Mouse (Mus musculus): ENCODE measurements around the gene Cdca5.
"Not testable (repeated sequence)": the region's sequence is repeated elsewhere in the genome, so short reads cannot be mapped to it uniquely, and the experiment has no call there.

Gene Cdca5

GRCm38 (mm10) chr19:6104476-6104875, 19.7 kb downstream of the Cdca5 start:
- no peak for DNase-seq (ENCODE audit: low read depth)

- no peak for DNase-seq (ENCODE audit: low read depth)
Measured at GRCm38 (mm10) chr19:6105586-6105985, 20.8 kb downstream of the Cdca5 start, which contains the start of gene Naaladl1. Gene Naaladl1, plus strand, starts transcription at chr19:6105782.

GRCm38 (mm10) chr19:6113116-6113515, 28.3 kb downstream of the Cdca5 start:
- no peak for DNase-seq (ENCODE audit: low read depth)

GRCm38 (mm10) chr19:6116113-6116850, 31.5 kb downstream of the Cdca5 start:
- no peak for DNase-seq (ENCODE audit: low read depth)

GRCm38 (mm10) chr19:6117346-6117985, 32.7 kb downstream of the Cdca5 start:
- no peak for DNase-seq (ENCODE audit: low read depth)

- DNase-seq (ENCODE audit: low read depth) = peak; percentile 96
Measured at GRCm38 (mm10) chr19:6117986-6118676, 33.3 kb downstream of the Cdca5 start, which contains the start of gene Sac3d1. Gene Sac3d1, minus strand, starts transcription at chr19:6118650.

- no peak for DNase-seq (ENCODE audit: low read depth)
Measured at GRCm38 (mm10) chr19:6118677-6119185, 33.9 kb downstream of the Cdca5 start.

- no peak for DNase-seq (ENCODE audit: low read depth)
Measured at GRCm38 (mm10) chr19:6121761-6122160, 37.0 kb downstream of the Cdca5 start.

- no peak for DNase-seq (ENCODE audit: low read depth)
Measured at GRCm38 (mm10) chr19:6123330-6123729, 38.5 kb downstream of the Cdca5 start.

GRCm38 (mm10) chr19:6124898-6125297, 40.1 kb downstream of the Cdca5 start:
- DNase-seq (ENCODE audit: low read depth) = peak; percentile 54

- DNase-seq (ENCODE audit: low read depth) = peak; percentile 82
Measured at GRCm38 (mm10) chr19:6126289-6126688, 41.5 kb downstream of the Cdca5 start.

GRCm38 (mm10) chr19:6126789-6127580, 42.2 kb downstream of the Cdca5 start:
- no peak for DNase-seq (ENCODE audit: low read depth)

- peak; percentile 94 for DNase-seq (ENCODE audit: low read depth)
Measured at GRCm38 (mm10) chr19:6127760-6128341, 43.1 kb downstream of the Cdca5 start, which contains the start of gene Snx15. Gene Snx15, minus strand, starts transcription at chr19:6128304.

GRCm38 (mm10) chr19:6130414-6131128, 45.8 kb downstream of the Cdca5 start:
- not testable (repeated sequence) for DNase-seq (ENCODE audit: low read depth)

GRCm38 (mm10) chr19:6132171-6132827, 47.5 kb downstream of the Cdca5 start:
- DNase-seq (ENCODE audit: low read depth) = no peak

GRCm38 (mm10) chr19:6133197-6133596, 48.4 kb downstream of the Cdca5 start:
- not testable (repeated sequence) for DNase-seq (ENCODE audit: low read depth)

GRCm38 (mm10) chr19:6136397-6136796, 51.6 kb downstream of the Cdca5 start:
- DNase-seq (ENCODE audit: low read depth) = peak; percentile 83

- DNase-seq (ENCODE audit: low read depth) = no peak
Measured at GRCm38 (mm10) chr19:6139701-6140100, 54.9 kb downstream of the Cdca5 start.

GRCm38 (mm10) chr19:6140374-6140677, 55.5 kb downstream of the Cdca5 start:
- no peak for DNase-seq (ENCODE audit: low read depth)

- peak; percentile 98 for DNase-seq (ENCODE audit: low read depth)
Measured at GRCm38 (mm10) chr19:6140678-6141393, 56.1 kb downstream of the Cdca5 start, which contains the start of gene Batf2. Gene Batf2, plus strand, starts transcription at chr19:6140983.

Measured in NIH3T3 (cell line).